Mouse (Mus musculus) neutrophil, adult 83 days (primary cell): Measurements from ENCODE around the gene Iqcf5. TPM values are rescaled to one million over a fixed set of nuclear protein-coding genes. Genes with fewer than 3 reads are reported as not detected.

Source experiments
- total RNA-seq, 2 experiments: library from RNA; stranded (reverse); gene quantifications; one replicate each; pipeline ENCODE4 v1.2.4; 2023

The Iqcf5 gene
- not detected for total RNA-seq

GRCm38 (mm10) chr9:106514273-106514672, at the start of gene Iqcf5:
Iqcf5 (plus strand) TSS chr9:106514573.

GRCm38 (mm10) chr9:106465571-106466200, 48.7 kb upstream of the Iqcf5 start, which contains the start of gene Gpr62:
Gpr62 (minus strand) TSS chr9:106465938.

GRCm38 (mm10) chr9:106475663-106476001, 38.7 kb upstream of the Iqcf5 start, which contains the start of gene Rrp9:
Rrp9 (plus strand) TSS chr9:106475963.

GRCm38 (mm10) chr9:106476924-106477484, 37.4 kb upstream of the Iqcf5 start, which contains the start of gene Parp3:
Parp3 (minus strand) TSS chr9:106476949.

GRCm38 (mm10) chr9:106499667-106500066, 14.7 kb upstream of the Iqcf5 start, which contains the start of gene Iqcf1:
Iqcf1 (plus strand) TSS chr9:106499967.

GRCm38 (mm10) chr9:106561531-106561930, 47.2 kb downstream of the Iqcf5 start, which contains the start of gene Iqcf3:
Iqcf3 (minus strand) TSS chr9:106561631.

Other genes starting within 250 kb of the Iqcf5 start
- gene Poc1a, start 233.5 kb upstream of the Iqcf5 start, total RNA-seq: 10 to 100 TPM; 17.3 to 17.5 TPM
- gene Dusp7, start 145.9 kb upstream of the Iqcf5 start, total RNA-seq: 10 to 100 TPM; 22.1 to 25.2 TPM
- gene Rpl29, start 85.1 kb upstream of the Iqcf5 start, total RNA-seq: 100 to 1,000 TPM; 320 to 397 TPM
- gene Acy1, start 76.3 kb upstream of the Iqcf5 start, total RNA-seq: 1 to 10 TPM; 4.6 to 5.3 TPM
- 1 to 10 TPM; 1.2 to 1.3 TPM for gene Abhd14b, start 67.1 kb upstream of the Iqcf5 start, total RNA-seq
- 1 to 10 TPM; 1.8 to 1.9 TPM for gene Abhd14a, start 66.9 kb upstream of the Iqcf5 start, total RNA-seq
- 1 to 10 TPM; 1.6 to 2.2 TPM for gene Pcbp4, start 61.3 kb upstream of the Iqcf5 start, total RNA-seq
- not detected for gene Gpr62, start 48.6 kb upstream of the Iqcf5 start, total RNA-seq
- gene Rrp9, start 38.6 kb upstream of the Iqcf5 start, total RNA-seq: 10 to 100 TPM in 1 of 2 experiments, 1 to 10 TPM in 1; 8.3 to 13.0 TPM
- gene Parp3, start 37.6 kb upstream of the Iqcf5 start, total RNA-seq: 10 to 100 TPM; 12.8 to 18.8 TPM
- gene Iqcf1, start 14.6 kb upstream of the Iqcf5 start, total RNA-seq: not detected
- not detected for gene Iqcf3, start 47.1 kb downstream of the Iqcf5 start, total RNA-seq
- not detected for gene Iqcf4, start 56.4 kb downstream of the Iqcf5 start, total RNA-seq
- gene Iqcf6, start 112.0 kb downstream of the Iqcf5 start, total RNA-seq: not detected
- gene Grm2, start 141.5 kb downstream of the Iqcf5 start, total RNA-seq: not detected
- gene Tex264, start 171.4 kb downstream of the Iqcf5 start, total RNA-seq: 1 to 10 TPM; 6.7 to 7.8 TPM